Mouse (Mus musculus) monocyte, adult 5-6 weeks (primary cell): ENCODE results near the gene Rac3. TPM values are rescaled to one million over a fixed set of nuclear protein-coding genes. Genes with fewer than 3 reads are reported as not detected.
"Not testable (repeated sequence)": the region's sequence is repeated elsewhere in the genome, so short reads cannot be mapped to it uniquely, and the experiment has no call there.

Source experiments
- ATAC-seq: fragments of 153-309, 156-312 bp; replicated peaks from 2 replicates; pipeline ENCODE4 v1.8.0; 2017; ENCODE audit warnings: mild to moderate bottlenecking; ENCODE audit not compliant: low TSS enrichment, insufficient number of reproducible peaks, severe bottlenecking, poor library complexity, low FRiP score
- total RNA-seq: library from RNA; stranded (forward); fragments of 200-1000, 200-491, 200-594 nt; gene quantifications from 3 replicates; pipeline ENCODE4 v1.2.3, GENCODE M21; 2017

Gene Rac3
- total RNA-seq: 7.1 to 9.7 TPM in 2 of 3 replicates, not detected in the other

GRCm38 (mm10) chr11:120721124-120722066, at the start of gene Rac3:
TSS of gene Rac3 (plus strand) at chr11:120721470.
- ATAC-seq: no peak

- peak; percentile 87 for ATAC-seq
These were observed 48.3 kb upstream of the Rac3 start, which contains the start of gene Aspscr1 for GRCm38 (mm10) chr11:120672687-120673593. TSS of gene Aspscr1 (plus strand) at chr11:120672973.

DNA sequence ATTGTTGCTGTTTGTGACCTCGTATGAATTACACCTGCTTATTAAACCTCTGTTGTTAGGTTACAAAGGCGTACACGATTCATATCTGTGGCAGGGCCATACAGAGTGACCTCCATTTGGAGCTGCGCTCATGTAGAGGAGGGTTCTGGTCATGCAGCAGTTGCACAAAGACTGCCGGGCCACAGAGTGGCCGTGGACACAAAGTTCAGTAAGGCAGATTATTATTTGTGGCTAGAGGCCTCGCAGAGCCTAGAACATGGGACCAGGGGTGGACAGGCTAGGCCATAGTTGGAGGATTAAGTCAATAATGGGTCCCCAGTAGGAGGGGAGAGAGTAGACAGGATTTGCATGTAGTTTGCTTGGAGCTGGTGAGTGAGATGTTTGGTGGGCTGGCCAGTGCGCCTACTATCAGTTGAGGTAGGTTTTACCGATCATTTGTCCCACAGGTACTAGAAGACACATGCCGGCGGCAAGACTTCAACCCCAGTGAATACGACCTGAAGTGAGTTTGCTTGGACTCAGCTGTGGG, 47.6 kb upstream of the Rac3 start:
- ATAC-seq: peak; percentile 3; the same call in 1 of the 2 replicates

- not testable (repeated sequence) for ATAC-seq
These were observed 45.4 kb upstream of the Rac3 start for GRCm38 (mm10) chr11:120675875-120676274.

GRCm38 (mm10) chr11:120676951-120677350, 44.3 kb upstream of the Rac3 start:
- no peak for ATAC-seq

DNA sequence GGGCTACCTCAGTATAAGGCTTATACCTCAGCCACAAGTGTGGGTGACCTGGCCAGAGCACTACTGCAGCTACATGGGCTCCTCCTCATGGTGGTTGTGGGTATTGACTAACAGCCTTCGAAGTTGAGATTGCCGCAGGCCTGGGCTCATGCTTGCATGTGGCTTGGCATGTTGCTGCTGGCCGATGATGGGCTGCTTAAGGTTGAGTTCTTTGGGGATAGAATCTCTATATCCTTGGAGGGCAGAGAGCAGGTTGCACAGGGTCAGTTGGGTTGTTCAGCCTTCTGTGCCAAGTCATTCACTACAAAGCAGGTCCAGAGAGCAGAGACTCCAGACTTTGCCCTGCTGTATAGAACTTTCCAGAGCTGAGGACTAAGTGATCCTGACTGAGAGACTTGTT, 41.4 kb upstream of the Rac3 start:
- peak; percentile 48; the same call in 1 of the 2 replicates for ATAC-seq

GRCm38 (mm10) chr11:120682683-120683082, 38.6 kb upstream of the Rac3 start:
- no peak for ATAC-seq

GRCm38 (mm10) chr11:120683536-120683935, 37.7 kb upstream of the Rac3 start:
- ATAC-seq: no peak

DNA sequence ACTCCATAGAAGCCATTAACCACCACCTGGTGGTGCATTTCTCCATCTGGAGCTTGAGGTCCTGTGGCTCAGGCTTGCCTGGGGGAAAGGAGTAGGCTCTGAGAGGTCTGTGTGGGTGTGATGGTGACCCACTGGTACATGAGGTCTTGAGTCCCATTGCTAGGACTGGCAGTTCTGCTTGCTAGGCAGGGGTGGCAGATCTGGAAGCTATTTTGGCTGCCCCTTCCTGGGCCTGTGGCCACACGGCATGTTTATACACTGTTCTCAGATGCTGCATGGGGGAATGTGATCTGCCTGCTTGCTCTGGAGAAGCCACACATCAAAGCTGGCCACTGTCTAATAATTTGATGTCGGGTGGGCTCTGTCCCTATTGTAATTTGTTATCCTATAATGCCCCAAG, 37.2 kb upstream of the Rac3 start:
- ATAC-seq: no peak

GRCm38 (mm10) chr11:120684660-120685059, 36.6 kb upstream of the Rac3 start:
- ATAC-seq: no peak

DNA sequence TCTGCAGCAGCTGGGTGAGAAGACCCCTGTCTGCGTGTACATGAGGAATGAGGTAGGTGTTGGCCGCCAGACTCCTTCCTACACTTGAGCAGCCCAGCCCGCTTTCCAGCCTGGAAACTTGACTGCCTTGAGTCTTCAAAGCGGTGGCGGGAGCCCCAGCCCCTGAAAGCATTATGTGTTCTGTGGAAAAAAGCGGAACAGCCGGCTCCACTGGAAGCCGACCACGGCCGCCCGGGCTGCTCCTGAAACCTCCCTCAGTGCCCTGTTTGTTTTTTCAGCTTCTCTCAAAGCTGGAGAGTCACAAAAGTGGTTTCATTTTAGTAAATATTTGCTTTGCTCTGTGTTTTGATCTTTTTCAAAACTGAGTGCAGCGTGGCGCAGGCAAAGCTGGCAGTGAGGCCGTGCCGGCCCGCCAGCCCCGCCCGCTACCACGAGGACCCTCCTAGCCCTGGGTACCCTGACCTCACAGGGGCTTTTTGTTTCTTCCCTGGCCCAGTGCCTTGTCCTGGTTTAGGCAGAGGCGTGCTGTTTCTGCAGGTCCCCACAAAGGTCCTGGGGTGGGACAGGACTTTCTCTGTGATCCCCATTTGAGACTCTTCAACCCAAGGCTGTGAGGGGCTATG, 34.5 kb upstream of the Rac3 start:
- ATAC-seq: no peak

- ATAC-seq: no peak
These were observed 31.9 kb upstream of the Rac3 start for GRCm38 (mm10) chr11:120689365-120689764.

GRCm38 (mm10) chr11:120692471-120693011, 28.7 kb upstream of the Rac3 start:
- no peak for ATAC-seq

- ATAC-seq: no peak
These were observed 27.8 kb upstream of the Rac3 start for GRCm38 (mm10) chr11:120693461-120693860.

DNA sequence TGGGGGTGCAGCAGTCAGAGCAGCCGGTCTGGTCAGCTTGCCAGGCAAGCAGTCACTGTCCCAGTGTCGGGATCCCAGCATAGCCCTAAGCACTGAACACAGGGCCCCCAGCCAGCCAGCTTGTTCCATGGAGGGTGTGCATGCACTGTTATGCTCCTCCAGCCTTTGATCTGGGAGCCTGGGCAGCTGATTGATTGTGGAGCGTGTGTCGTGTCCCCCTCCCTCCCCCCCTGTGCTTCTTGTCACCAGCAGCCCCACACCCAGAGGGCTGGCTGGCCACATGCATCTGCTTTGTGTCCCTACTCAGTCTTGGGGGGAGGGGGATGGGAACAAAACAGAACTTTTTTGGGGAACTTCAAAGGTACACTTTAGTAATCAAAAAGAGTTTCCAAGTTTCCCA, 26.1 kb upstream of the Rac3 start:
- no peak for ATAC-seq

DNA sequence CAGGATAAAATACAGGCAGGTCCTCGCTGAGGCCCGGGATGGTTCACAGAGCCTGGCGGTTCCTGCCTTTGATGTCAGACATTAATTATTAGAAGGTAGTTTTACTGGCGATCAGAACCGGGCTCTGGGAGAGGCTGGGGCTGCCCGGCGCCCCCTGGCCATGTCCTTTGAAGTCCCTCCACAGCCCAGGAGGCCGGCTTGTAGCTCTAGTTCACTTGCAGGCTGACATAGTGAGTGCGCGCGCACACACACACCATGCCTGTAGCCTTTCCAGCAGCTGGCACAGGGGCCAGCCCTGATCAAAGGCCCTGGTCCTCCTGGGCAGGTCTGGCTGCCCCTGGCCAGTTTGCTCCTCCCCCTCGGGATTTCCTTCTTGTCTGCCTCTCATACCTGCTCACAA, 25.6 kb upstream of the Rac3 start:
- no peak for ATAC-seq

- ATAC-seq: no peak
These were observed 24.7 kb upstream of the Rac3 start for GRCm38 (mm10) chr11:120696568-120696967.

- no peak for ATAC-seq
These were observed 23.5 kb upstream of the Rac3 start for GRCm38 (mm10) chr11:120697741-120698140.
